Mouse (Mus musculus) lung, postnatal 0 days (tissue): ENCODE measurements around the gene Nrxn2. TPM values are rescaled to one million over a fixed set of nuclear protein-coding genes. Genes with fewer than 3 reads are reported as not detected.

ENCODE experiments used
- ATAC-seq: fragments of 200-750 bp; cut with Nextera tagmentation; 2 replicates; pipeline ENCODE4 v1.8.0; 2017; ENCODE audit warnings: moderate library complexity
- DNase-seq: peaks from one replicate; pipeline ENCODE4 v3.0.0-alpha.2; 2016; ENCODE audit warnings: low spot score
- H3K27ac ChIP-seq: fragments of 300-500 bp; sonication (generic); 2 replicates; pipeline ENCODE4 v1.5.1; 2014; ENCODE audit warnings: antibody characterized with exemption, mild to moderate bottlenecking, low read length, mixed read lengths
- H3K27me3 ChIP-seq: fragments of 300-500 bp; sonication (generic); replicated peaks from 2 replicates; pipeline ENCODE4 v1.6.1; 2014; ENCODE audit warnings: low read length, mixed read lengths; ENCODE audit not compliant: insufficient read depth
- H3K36me3 ChIP-seq: fragments of 300-500 bp; sonication (generic); 2 replicates; pipeline ENCODE4 v1.6.1; 2014; ENCODE audit warnings: low read length, mixed read lengths; ENCODE audit not compliant: insufficient read depth
- H3K4me1 ChIP-seq: fragments of 300-500 bp; sonication (generic); 2 replicates; pipeline ENCODE4 v1.6.1; 2014; ENCODE audit warnings: antibody characterized with exemption, low read depth, low read length, mixed read lengths; ENCODE audit not compliant: insufficient read depth
- H3K4me2 ChIP-seq: fragments of 300-500 bp; sonication (generic); replicated peaks from 2 replicates; pipeline ENCODE4 v1.6.1; 2014; ENCODE audit warnings: low read depth, mild to moderate bottlenecking, low read length, moderate library complexity, mixed read lengths
- H3K4me3 ChIP-seq: fragments of 300-500 bp; sonication (generic); 2 replicates; pipeline ENCODE4 v1.5.1; 2014; ENCODE audit warnings: low read depth, low read length
- H3K9ac ChIP-seq: fragments of 300-500 bp; sonication (generic); replicated peaks from 2 replicates; pipeline ENCODE4 v1.6.1; 2014; ENCODE audit warnings: low read depth, mild to moderate bottlenecking
- H3K9me3 ChIP-seq: fragments of 300-500 bp; sonication (generic); 2 replicates; pipeline ENCODE4 v1.6.1; 2016; ENCODE audit warnings: low read length, mixed read lengths
- CTCF ChIP-seq: IDR thresholded peaks from 2 replicates; pipeline ENCODE4 v1.5.1; 2016; ENCODE audit warnings: antibody characterized with exemption, mild to moderate bottlenecking
- EP300 ChIP-seq: IDR thresholded peaks from 2 replicates; pipeline ENCODE4 v1.6.1; 2016; ENCODE audit warnings: antibody characterized with exemption, mild to moderate bottlenecking, control low read depth
- WGBS: fragments of 180-500 bp; shearing (Covaris S2); extraction: QIAGEN DNeasy Blood & Tissue Kit; methylation state at CpG from one replicate; pipeline ENCODE4 v1.1.7; 2014; 5-methylcytosine and 5-hydroxymethylcytosine counted together
- polyA plus RNA-seq: library from polyadenylated mRNA; unstranded; fragments of >200 nt; fragmentation: Nextera tagmentation; extraction: Ambion mirVana; gene quantifications from 2 replicates; pipeline ENCODE4 v1.2.1, GENCODE M21; 2015

Gene Nrxn2
- polyA plus RNA-seq, 1 experiment from 2014 or later = 3.8 TPM

- DNase-seq (no peak), ATAC-seq (no peak)
- TF ChIP-seq EP300 (no peak), CTCF (no peak)
- WGBS = 91% methylated on average over 6 of the region's 6 CpGs
- Histone ChIP-seq H3K4me1 (no peaks in the 10 kb centered on the region), H3K9ac (no peak overlapping the region), H3K36me3 (no peaks in the 10 kb centered on the region), H3K9me3 (no peaks in the 10 kb centered on the region), H3K27ac (no peak overlapping the region), H3K4me2 (no peak overlapping the region), H3K27me3 (no peaks in the 10 kb centered on the region), H3K4me3 (no peak overlapping the region)
Observed at GRCm38 (mm10) chr19:6538546-6538945, 120.0 kb downstream of the Nrxn2 start.

GRCm38 (mm10) chr19:6539592-6539991, 121.1 kb downstream of the Nrxn2 start:
- Histone ChIP-seq H3K9ac (no peak overlapping the region), H3K4me3 (no peak overlapping the region), H3K4me2 (no peak overlapping the region), H3K9me3 (no peaks in the 10 kb centered on the region), H3K4me1 (no peaks in the 10 kb centered on the region), H3K36me3 (no peaks in the 10 kb centered on the region), H3K27me3 (no peaks in the 10 kb centered on the region), H3K27ac (no peak overlapping the region)
- no peak for TF ChIP-seq CTCF
- no peak for TF ChIP-seq EP300
- WGBS = 69% methylated on average over 4 of the region's 4 CpGs
- DNase-seq (no peak), ATAC-seq (0 out of 2 replicates have a peak, but pooled peaks have one; percentile 30)

- Histone ChIP-seq H3K27me3 (no peaks in the 10 kb centered on the region), H3K9ac (no peak overlapping the region), H3K36me3 (no peaks in the 10 kb centered on the region), H3K27ac (no peak overlapping the region), H3K4me1 (no peaks in the 10 kb centered on the region), H3K4me2 (no peak overlapping the region), H3K9me3 (no peaks in the 10 kb centered on the region), H3K4me3 (no peak overlapping the region)
- DNase-seq (no peak), ATAC-seq (no peak)
- WGBS = 49% methylated on average over 6 of the region's 6 CpGs
- TF ChIP-seq EP300 = no peak
- TF ChIP-seq CTCF = no peak
Observed at GRCm38 (mm10) chr19:6540191-6540590, 121.7 kb downstream of the Nrxn2 start.

- DNase-seq (no peak), ATAC-seq (no peak)
- H3K4me2 ChIP-seq = no peak overlapping the region
- H3K4me1 ChIP-seq = no peaks in the 10 kb centered on the region
- no peaks in the 10 kb centered on the region for H3K27me3 ChIP-seq
- TF ChIP-seq CTCF (no peak), EP300 (no peak)
- H3K27ac ChIP-seq = no peak overlapping the region
- WGBS = 73% methylated on average over 7 of the region's 7 CpGs
- no peak overlapping the region for H3K9ac ChIP-seq
- no peak overlapping the region for H3K4me3 ChIP-seq
- no peaks in the 10 kb centered on the region for H3K9me3 ChIP-seq
- no peaks in the 10 kb centered on the region for H3K36me3 ChIP-seq
Observed at GRCm38 (mm10) chr19:6541521-6541920, 123.0 kb downstream of the Nrxn2 start.

GRCm38 (mm10) chr19:6542367-6543034, 124.0 kb downstream of the Nrxn2 start, which contains the start of gene Slc22a12:
TSS of gene Slc22a12 (minus strand) at chr19:6543032.
- no peak within 1 kb of the TSS for H3K4me3 ChIP-seq
- TF ChIP-seq EP300 (no peak), CTCF (no peak)
- H3K9me3 ChIP-seq = no peaks in the 10 kb centered on the region
- no peak within 1 kb of the TSS for H3K27ac ChIP-seq
- H3K27me3 ChIP-seq = no peaks in the 10 kb centered on the region
- DNase-seq = no peak
- no peak within 1 kb of the TSS for H3K4me2 ChIP-seq
- 87% methylated on average over 16 of the region's 16 CpGs for WGBS
- H3K9ac ChIP-seq = no peak within 1 kb of the TSS
- H3K36me3 ChIP-seq = no peaks in the 10 kb centered on the region
- no peaks in the 10 kb centered on the region for H3K4me1 ChIP-seq
- ATAC-seq = no peak

GRCm38 (mm10) chr19:6543035-6543383, 124.5 kb downstream of the Nrxn2 start:
- no peaks in the 10 kb centered on the region for H3K4me1 ChIP-seq
- H3K4me3 ChIP-seq = no peak overlapping the region
- H3K9me3 ChIP-seq = no peaks in the 10 kb centered on the region
- TF ChIP-seq CTCF (no peak), EP300 (no peak)
- no peaks in the 10 kb centered on the region for H3K36me3 ChIP-seq
- H3K4me2 ChIP-seq = no peak overlapping the region
- H3K27me3 ChIP-seq = no peaks in the 10 kb centered on the region
- H3K27ac ChIP-seq = no peak overlapping the region
- DNase-seq (no peak), ATAC-seq (no peak)
- 93% methylated on average over 6 of the region's 6 CpGs for WGBS
- H3K9ac ChIP-seq = no peak overlapping the region
